Mouse (Mus musculus) hindbrain, embryonic 10.5 days (tissue): ENCODE measurements around the gene Clcn2. TPM values are rescaled to one million over a fixed set of nuclear protein-coding genes. Genes with fewer than 3 reads are reported as not detected.

ENCODE experiments used
- DNase-seq: peaks from one replicate; pipeline ENCODE4 v3.0.0-alpha.2; 2017; ENCODE audit warnings: low spot score
- H3K27ac ChIP-seq: fragments of 300-500 bp; sonication (generic); 2 replicates; pipeline ENCODE4 v1.5.1; 2016; ENCODE audit warnings: mild to moderate bottlenecking, moderate library complexity
- H3K27me3 ChIP-seq: fragments of 300-500 bp; sonication (generic); 2 replicates; pipeline ENCODE4 v1.6.1; 2016; ENCODE audit warnings: mild to moderate bottlenecking; ENCODE audit not compliant: poor library complexity, insufficient read depth, severe bottlenecking
- H3K36me3 ChIP-seq: fragments of 300-500 bp; sonication (generic); 2 replicates; pipeline ENCODE4 v1.6.1; 2016; ENCODE audit warnings: mild to moderate bottlenecking, moderate library complexity
- H3K4me1 ChIP-seq: fragments of 300-500 bp; sonication (generic); replicated peaks from 2 replicates; pipeline ENCODE4 v1.6.1; 2016; ENCODE audit warnings: mild to moderate bottlenecking
- H3K4me3 ChIP-seq: fragments of 300-500 bp; sonication (generic); 2 replicates; pipeline ENCODE4 v1.5.1; 2016; ENCODE audit warnings: mild to moderate bottlenecking, moderate library complexity
- H3K9me3 ChIP-seq: fragments of 300-500 bp; sonication (generic); 2 replicates; pipeline ENCODE4 v1.6.1; 2016; ENCODE audit warnings: mild to moderate bottlenecking, moderate library complexity
- WGBS: fragments of 180-500 bp; shearing (Covaris S2); methylation state at CpG from one replicate; pipeline ENCODE4 v1.1.7; 2016; 5-methylcytosine and 5-hydroxymethylcytosine counted together
- polyA plus RNA-seq: library from polyadenylated mRNA; unstranded; fragments of >200 nt; fragmentation: Nextera tagmentation; extraction: Ambion mirVana; gene quantifications from 2 replicates; pipeline ENCODE4 v1.2.1, GENCODE M21; 2016

Gene Clcn2
- polyA plus RNA-seq, result 15.5 and 22.1 TPM in 2 replicates

DNA sequence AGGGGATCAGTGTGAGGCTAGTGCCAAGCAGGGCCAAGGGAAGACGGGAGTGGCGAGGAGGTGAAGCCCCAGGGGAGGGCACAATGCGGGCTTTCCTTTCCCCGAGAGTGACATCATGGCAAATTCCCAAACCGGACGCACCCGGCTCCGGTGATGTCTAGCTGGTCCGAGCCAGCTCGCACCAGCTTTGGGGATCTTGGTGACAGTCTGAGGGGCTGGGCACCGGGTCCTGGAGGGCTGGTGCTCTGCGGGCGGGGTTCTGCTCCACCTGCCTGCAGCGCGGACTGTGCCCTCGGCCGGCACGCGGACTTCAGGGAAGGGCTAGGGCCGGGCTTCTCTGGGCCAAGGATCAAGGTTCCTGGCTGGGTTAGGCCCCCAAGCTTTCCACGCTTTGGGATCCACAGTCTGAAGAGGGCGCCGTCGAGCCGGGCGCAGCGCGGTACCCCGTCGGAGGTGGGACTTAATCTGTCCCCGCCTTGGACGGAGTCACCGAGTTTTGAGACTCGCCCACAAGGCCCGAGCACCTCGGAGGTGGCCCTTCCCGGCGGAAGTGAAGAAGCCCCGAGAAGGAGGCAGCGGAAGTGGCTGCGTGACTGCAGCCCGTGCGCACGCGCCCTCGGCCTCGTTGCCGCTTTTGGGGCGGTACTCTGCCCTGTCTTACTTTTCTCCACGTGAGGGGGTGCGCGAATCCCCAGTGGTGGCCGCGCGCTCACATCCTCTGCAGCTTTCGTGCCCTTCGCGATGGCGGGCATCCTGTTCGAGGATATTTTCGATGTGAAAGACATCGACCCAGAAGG is at the start of gene Clcn2, which contains the start of gene Polr2h:
Gene Clcn2 (minus strand): TSS at position 566 of the 797 bp plus-strand sequence.
Gene Polr2h (plus strand): TSS at position 485 of the 797 bp plus-strand sequence.
- WGBS, result under 1% methylated on average over 62 of the region's 62 CpGs
- H3K27me3 ChIP-seq, result no peaks in the 10 kb centered on the region
- H3K27ac ChIP-seq, result peak within 1 kb of the TSS; percentile 95
- H3K36me3 ChIP-seq, result peaks cover 42% of the 10 kb centered on the region
- DNase-seq, result peak; percentile 96
- no peaks in the 10 kb centered on the region for H3K9me3 ChIP-seq
- H3K4me3 ChIP-seq, result peak within 1 kb of the TSS; percentile 73
- H3K4me1 ChIP-seq, result peaks cover 54% of the 10 kb centered on the region

DNA sequence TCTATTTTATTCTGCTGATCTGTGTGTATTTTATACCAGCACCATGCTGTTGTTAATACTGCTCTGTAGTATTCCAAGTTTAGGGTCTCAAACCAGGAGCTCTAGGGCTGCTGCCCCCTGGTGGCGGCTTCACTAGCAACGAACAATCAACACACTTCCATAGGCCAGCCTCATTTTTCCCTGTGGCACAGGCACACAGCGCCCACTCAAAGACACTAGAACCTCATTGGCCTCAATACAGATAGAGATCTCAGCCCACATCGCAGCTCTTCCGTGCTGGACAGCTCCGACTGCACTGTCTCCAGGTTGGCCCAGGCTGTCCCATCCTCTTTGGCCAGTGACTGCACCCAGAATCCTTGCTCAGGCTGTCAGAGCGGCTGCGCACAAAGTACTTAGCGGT is 47.7 kb upstream of the Clcn2 start:
- peak; percentile 56 for DNase-seq
- Histone ChIP-seq H3K27ac (no peak overlapping the region), H3K36me3 (no peaks in the 10 kb centered on the region), H3K9me3 (no peaks in the 10 kb centered on the region), H3K27me3 (no peaks in the 10 kb centered on the region), H3K4me1 (no peaks in the 10 kb centered on the region), H3K4me3 (no peak overlapping the region)
- 48% methylated on average over 9 of the region's 9 CpGs for WGBS

DNA sequence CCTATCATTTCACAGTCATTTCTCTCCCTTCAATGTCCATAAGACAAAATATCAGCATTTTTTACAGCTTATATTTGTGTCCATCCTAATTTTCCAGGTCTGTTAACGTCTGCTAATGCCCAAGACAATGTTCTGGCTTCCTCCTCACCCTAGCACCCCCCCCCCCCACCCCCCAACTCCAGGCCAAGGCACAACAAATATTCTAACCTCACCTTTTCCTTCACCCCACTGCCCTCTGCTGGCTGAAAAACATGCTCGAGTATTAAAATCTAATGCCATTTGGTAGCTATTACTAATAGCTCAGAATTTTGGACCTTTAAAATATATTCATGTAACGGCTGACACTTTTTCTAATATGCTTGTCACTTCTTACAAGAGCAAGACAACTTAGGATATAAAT is 44.1 kb upstream of the Clcn2 start:
- H3K4me1 ChIP-seq, result no peaks in the 10 kb centered on the region
- WGBS, result 13% methylated on average over 3 of the region's 3 CpGs
- peak; percentile 42 for DNase-seq
- H3K36me3 ChIP-seq, result no peaks in the 10 kb centered on the region
- H3K9me3 ChIP-seq, result no peaks in the 10 kb centered on the region
- H3K4me3 ChIP-seq, result no peak overlapping the region
- no peaks in the 10 kb centered on the region for H3K27me3 ChIP-seq
- H3K27ac ChIP-seq, result no peak overlapping the region

- Histone ChIP-seq H3K27me3 (no peaks in the 10 kb centered on the region), H3K4me1 (no peaks in the 10 kb centered on the region), H3K4me3 (no peak overlapping the region), H3K9me3 (no peaks in the 10 kb centered on the region), H3K27ac (no peak overlapping the region), H3K36me3 (no peaks in the 10 kb centered on the region)
- 75% methylated on average over 1 of the region's 1 CpGs for WGBS
- DNase-seq, result no peak
Observed at GRCm38 (mm10) chr16:20757385-20757784, 39.8 kb upstream of the Clcn2 start.

- no peaks in the 10 kb centered on the region for H3K27me3 ChIP-seq
- WGBS, result 90% methylated on average over 5 of the region's 5 CpGs
- H3K36me3 ChIP-seq, result no peaks in the 10 kb centered on the region
- no peak overlapping the region for H3K27ac ChIP-seq
- no peak for DNase-seq
- no peak overlapping the region for H3K4me3 ChIP-seq
- no peaks in the 10 kb centered on the region for H3K9me3 ChIP-seq
- H3K4me1 ChIP-seq, result no peaks in the 10 kb centered on the region
Observed at GRCm38 (mm10) chr16:20756052-20756451, 38.5 kb upstream of the Clcn2 start.

GRCm38 (mm10) chr16:20750518-20750917 is 33.0 kb upstream of the Clcn2 start:
- Histone ChIP-seq H3K9me3 (no peaks in the 10 kb centered on the region), H3K27ac (no peak overlapping the region), H3K4me3 (no peak overlapping the region), H3K27me3 (no peaks in the 10 kb centered on the region), H3K4me1 (no peaks in the 10 kb centered on the region), H3K36me3 (no peaks in the 10 kb centered on the region)
- DNase-seq, result no peak
- WGBS, result 67% methylated on average over 8 of the region's 8 CpGs

DNA sequence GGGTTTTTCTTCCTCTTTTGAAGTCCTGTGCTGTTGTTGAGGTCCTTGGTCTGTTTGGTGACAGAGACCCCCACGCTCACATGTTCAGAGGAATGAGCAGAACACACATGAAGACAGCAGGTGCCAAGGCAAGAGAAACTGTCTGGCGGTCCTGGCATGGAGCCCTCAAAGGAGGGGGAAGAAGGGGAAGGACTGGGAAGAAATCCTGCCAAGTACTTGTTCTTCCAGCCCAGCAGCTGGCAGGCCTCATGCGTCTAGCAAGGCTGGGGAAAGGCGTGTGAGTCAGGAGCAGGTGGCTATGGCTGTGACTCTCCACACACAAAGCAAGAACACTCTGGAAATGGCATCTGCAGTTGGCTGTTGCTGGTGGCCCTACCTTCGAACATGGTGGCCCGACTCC is 29.1 kb upstream of the Clcn2 start:
- WGBS, result 87% methylated on average over 6 of the region's 6 CpGs
- Histone ChIP-seq H3K4me3 (no peak overlapping the region), H3K36me3 (peaks cover 4% of the 10 kb centered on the region; the same call in 1 of the 2 replicates), H3K4me1 (no peaks in the 10 kb centered on the region), H3K9me3 (no peaks in the 10 kb centered on the region), H3K27ac (no peak overlapping the region), H3K27me3 (no peaks in the 10 kb centered on the region)
- DNase-seq, result no peak

DNA sequence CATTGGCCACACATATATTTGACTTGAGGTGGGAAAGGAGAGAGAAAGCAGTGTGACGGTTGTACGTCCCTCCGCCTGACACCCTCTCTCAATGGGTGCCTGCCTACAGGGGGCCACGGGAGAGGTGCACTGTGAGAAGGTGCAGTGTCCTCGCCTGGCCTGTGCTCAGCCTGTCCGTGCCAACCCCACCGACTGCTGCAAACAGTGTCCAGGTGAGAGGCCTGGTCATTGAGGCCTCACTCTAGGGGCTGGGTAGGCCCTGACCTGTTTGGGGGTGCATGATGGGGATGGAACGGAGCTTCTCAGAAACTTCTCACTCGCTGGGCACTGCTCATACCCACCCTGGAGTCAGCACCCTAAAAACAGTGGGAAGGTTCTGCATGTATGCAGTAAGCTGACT is 22.3 kb upstream of the Clcn2 start:
- Histone ChIP-seq H3K9me3 (no peaks in the 10 kb centered on the region), H3K4me3 (no peak overlapping the region), H3K36me3 (peaks cover 7% of the 10 kb centered on the region; the same call in 1 of the 2 replicates), H3K27ac (no peak overlapping the region), H3K27me3 (peaks cover 18% of the 10 kb centered on the region), H3K4me1 (no peaks in the 10 kb centered on the region)
- DNase-seq, result no peak
- WGBS, result 91% methylated on average over 9 of the region's 9 CpGs

GRCm38 (mm10) chr16:20736823-20737222 is 19.3 kb upstream of the Clcn2 start:
- no peaks in the 10 kb centered on the region for H3K9me3 ChIP-seq
- 87% methylated on average over 5 of the region's 5 CpGs for WGBS
- no peak overlapping the region for H3K4me3 ChIP-seq
- no peak overlapping the region for H3K27ac ChIP-seq
- peaks cover 40% of the 10 kb centered on the region for H3K27me3 ChIP-seq
- H3K36me3 ChIP-seq, result peaks cover 5% of the 10 kb centered on the region; the same call in 1 of the 2 replicates
- no peak for DNase-seq
- H3K4me1 ChIP-seq, result peaks cover 29% of the 10 kb centered on the region

DNA sequence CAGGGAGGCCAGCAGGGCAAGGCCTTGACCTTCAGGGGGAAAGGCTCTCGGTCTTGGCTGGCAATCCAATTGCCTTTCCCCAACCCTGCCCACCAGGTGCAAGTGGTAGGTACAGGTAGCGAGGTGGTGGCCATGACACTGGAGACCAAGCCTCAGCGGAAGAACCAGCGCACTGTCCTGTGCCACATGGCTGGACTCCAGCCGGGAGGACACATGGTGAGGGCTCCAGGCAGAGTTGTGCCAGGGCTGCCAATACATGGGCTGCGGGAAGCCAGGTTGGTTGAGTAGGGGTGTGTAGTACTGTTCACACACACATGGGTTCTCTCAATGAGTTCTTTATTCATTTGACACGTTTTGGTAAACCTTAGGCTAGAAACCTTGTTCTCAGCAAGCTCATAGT is 18.6 kb upstream of the Clcn2 start:
- H3K36me3 ChIP-seq, result 0 out of 2 replicates have a peak, but pooled peaks cover 2% of the 10 kb centered on the region
- H3K9me3 ChIP-seq, result no peaks in the 10 kb centered on the region
- H3K4me3 ChIP-seq, result no peak overlapping the region
- 91% methylated on average over 7 of the region's 7 CpGs for WGBS
- H3K4me1 ChIP-seq, result peaks cover 31% of the 10 kb centered on the region
- H3K27me3 ChIP-seq, result peaks cover 45% of the 10 kb centered on the region
- DNase-seq, result no peak
- H3K27ac ChIP-seq, result no peak overlapping the region

- Histone ChIP-seq H3K36me3 (0 out of 2 replicates have a peak, but pooled peaks cover 2% of the 10 kb centered on the region), H3K4me1 (peaks cover 32% of the 10 kb centered on the region), H3K4me3 (no peak overlapping the region), H3K27me3 (peaks cover 45% of the 10 kb centered on the region), H3K9me3 (no peaks in the 10 kb centered on the region), H3K27ac (no peak overlapping the region)
- WGBS, result 80% methylated on average over 5 of the region's 5 CpGs
- no peak for DNase-seq
Observed at GRCm38 (mm10) chr16:20735651-20736050, 18.1 kb upstream of the Clcn2 start.

DNA sequence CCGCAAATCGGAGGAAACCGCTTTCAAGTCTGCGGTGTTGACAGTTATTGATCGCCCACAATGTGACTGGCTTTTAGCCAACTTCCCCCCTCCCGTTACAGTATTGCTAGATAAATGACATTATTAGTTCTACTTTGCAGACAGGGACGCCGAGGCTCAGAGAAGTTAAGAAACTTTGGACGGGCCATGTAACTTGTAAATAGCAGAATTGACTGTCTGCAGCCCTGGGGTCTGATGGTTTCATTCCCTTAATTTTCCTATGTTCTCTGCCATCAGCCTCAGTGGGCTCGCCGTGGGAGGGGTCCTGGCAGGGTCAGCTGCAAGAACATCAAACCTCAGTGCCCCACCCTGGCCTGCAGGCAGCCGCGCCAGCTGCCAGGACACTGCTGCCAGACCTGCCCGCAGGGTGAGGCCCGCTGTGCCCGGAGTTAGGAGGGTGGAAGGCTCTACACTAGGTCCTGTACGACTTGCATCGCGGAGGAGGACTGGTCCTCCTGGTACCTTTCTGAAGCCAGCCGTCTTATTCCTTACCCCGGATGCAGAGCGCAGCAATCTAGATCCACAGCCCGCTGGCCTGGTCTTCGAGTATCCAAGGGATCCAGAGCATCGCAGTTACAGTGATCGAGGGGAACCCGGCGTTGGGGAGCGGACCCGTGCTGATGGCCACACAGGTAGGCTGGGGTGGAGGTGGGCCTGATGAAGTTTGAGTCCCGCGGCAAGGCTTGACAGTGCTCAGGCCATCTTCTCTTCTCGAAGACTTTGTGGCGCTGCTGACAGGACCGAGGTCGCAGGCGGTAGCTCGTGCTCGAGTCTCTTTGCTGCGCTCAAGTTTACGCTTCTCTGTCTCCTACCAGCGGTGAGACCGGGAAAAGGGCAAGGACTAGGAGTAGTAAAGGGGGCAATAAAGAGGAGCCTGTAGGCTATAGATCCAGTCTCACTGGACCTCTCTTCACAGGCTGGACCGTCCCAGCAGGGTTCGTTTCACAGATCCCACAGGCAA is 16.5 kb upstream of the Clcn2 start, which contains the start of gene Thpo:
Gene Thpo (minus strand): TSS at position 781 of the 1,000 bp plus-strand sequence.
- peaks cover 45% of the 10 kb centered on the region for H3K27me3 ChIP-seq
- DNase-seq, result peak; percentile 46
- peak within 1 kb of the TSS; percentile 84 for H3K4me3 ChIP-seq
- H3K27ac ChIP-seq, result peak within 1 kb of the TSS; percentile 94
- H3K9me3 ChIP-seq, result no peaks in the 10 kb centered on the region
- peaks cover 41% of the 10 kb centered on the region for H3K4me1 ChIP-seq
- 0 out of 2 replicates have a peak, but pooled peaks cover 2% of the 10 kb centered on the region for H3K36me3 ChIP-seq
- WGBS, result 2% methylated on average over 45 of the region's 45 CpGs
